Mouse (Mus musculus) thymus, adult 2 months (tissue): Measurements from ENCODE around the gene Zscan2. TPM values are rescaled to one million over a fixed set of nuclear protein-coding genes. Genes with fewer than 3 reads are reported as not detected.
A peak's percentile ranks its signal among the peaks of the same experiment; 100 is the strongest.
"Not testable (repeated sequence)": the region's sequence is repeated elsewhere in the genome, so short reads cannot be mapped to it uniquely, and the experiment has no call there.

Experiments
- DNase-seq: peaks from one replicate; pipeline ENCODE4 v3.0.0; 2021
- H3K27ac ChIP-seq: fragments of 200-500 bp; 2 replicates; pipeline ENCODE4 v1.5.1; 2012; ENCODE audit warnings: low read length, control low read depth; ENCODE audit not compliant: control insufficient read depth, insufficient read depth
- H3K27me3 ChIP-seq: fragments of 200-500 bp; 2 replicates; pipeline ENCODE4 v1.6.1; 2012; ENCODE audit warnings: mild to moderate bottlenecking, low read length, moderate library complexity, mixed read lengths; ENCODE audit not compliant: control insufficient read depth, insufficient read depth
- H3K36me3 ChIP-seq: fragments of 200-500 bp; 2 replicates; pipeline ENCODE4 v1.6.1; 2012; ENCODE audit warnings: mild to moderate bottlenecking, low read length, moderate library complexity; ENCODE audit not compliant: control insufficient read depth, insufficient read depth
- H3K4me1 ChIP-seq: fragments of 200-500 bp; replicated peaks from 2 replicates; pipeline ENCODE4 v1.6.1; 2012; ENCODE audit warnings: low read length; ENCODE audit not compliant: control insufficient read depth, insufficient read depth
- H3K4me3 ChIP-seq: fragments of 200-500 bp; 2 replicates; pipeline ENCODE4 v1.5.1; 2012; ENCODE audit warnings: mild to moderate bottlenecking, low read length, control low read depth, moderate library complexity; ENCODE audit not compliant: control insufficient read depth, insufficient read depth
- CTCF ChIP-seq: fragments of 200-500 bp; IDR thresholded peaks from 2 replicates; pipeline ENCODE4 v1.5.1; 2012; ENCODE audit warnings: mild to moderate bottlenecking, control low read depth, low read length, moderate library complexity, borderline replicate concordance; ENCODE audit not compliant: control insufficient read depth, poor library complexity, insufficient read depth; ENCODE audit errors: extremely low read depth
- POLR2A ChIP-seq: fragments of 200-500 bp; IDR thresholded peaks from 2 replicates; pipeline ENCODE4 v1.6.1; 2012; ENCODE audit warnings: mild to moderate bottlenecking, low read length, control low read depth, moderate library complexity; ENCODE audit not compliant: control insufficient read depth, poor library complexity, insufficient read depth; ENCODE audit errors: extremely low read depth
- WGBS: fragments of 180-500 bp; shearing (Covaris S2); methylation state at CpG from one replicate; pipeline ENCODE4 v1.1.7; 2018; 5-methylcytosine and 5-hydroxymethylcytosine counted together
- polyA plus RNA-seq: library from polyadenylated mRNA; depleted of rRNA; stranded (reverse); fragments of >200 nt; gene quantifications from 2 replicates; pipeline ENCODE4 v1.2.3, GENCODE M21; 2012

Gene Zscan2
- polyA plus RNA-seq, 1 experiment: 26.2 TPM

DNA sequence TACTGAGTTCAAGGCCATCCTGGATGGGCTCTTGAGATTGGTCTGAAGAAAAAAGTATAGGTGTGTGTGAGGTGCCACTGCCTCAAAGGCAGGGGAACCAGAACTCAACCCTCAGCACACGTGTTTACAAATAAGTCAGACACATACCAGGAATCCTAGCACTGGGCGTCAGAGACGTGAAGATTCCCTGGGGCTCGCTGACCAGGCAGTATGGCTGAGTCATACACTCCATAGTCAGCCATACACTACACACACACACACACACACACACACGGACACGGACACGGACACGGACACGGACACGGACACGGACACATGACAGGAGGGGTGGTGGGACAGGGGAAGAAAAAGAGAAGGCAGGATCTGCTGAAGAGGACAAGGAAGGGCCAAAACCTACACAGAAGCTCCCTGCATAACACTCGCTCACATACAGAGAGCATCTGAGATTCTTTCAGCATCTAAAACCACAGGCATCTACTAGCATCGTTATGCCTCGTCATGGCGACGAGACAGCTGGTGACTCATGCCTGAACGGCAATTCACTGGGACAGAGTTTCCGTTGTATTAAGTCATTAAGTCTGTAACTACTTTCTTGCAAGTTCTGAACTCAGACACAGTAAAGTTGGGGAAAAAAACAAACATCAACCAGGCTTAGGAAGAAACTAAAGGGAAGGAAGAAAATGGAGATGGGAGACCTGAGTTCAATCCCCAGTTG is 32.4 kb upstream of the Zscan2 start:
- 55% methylated on average over 18 of the region's 18 CpGs for WGBS
- no peaks in the 10 kb centered on the region for H3K36me3 ChIP-seq
- DNase-seq: peak; percentile 58
- no peak overlapping the region for H3K27ac ChIP-seq
- no peak overlapping the region for H3K4me3 ChIP-seq
- peaks cover 28% of the 10 kb centered on the region for H3K4me1 ChIP-seq
- TF ChIP-seq POLR2A (no peak), CTCF (no peak)
- no peaks in the 10 kb centered on the region for H3K27me3 ChIP-seq

DNA sequence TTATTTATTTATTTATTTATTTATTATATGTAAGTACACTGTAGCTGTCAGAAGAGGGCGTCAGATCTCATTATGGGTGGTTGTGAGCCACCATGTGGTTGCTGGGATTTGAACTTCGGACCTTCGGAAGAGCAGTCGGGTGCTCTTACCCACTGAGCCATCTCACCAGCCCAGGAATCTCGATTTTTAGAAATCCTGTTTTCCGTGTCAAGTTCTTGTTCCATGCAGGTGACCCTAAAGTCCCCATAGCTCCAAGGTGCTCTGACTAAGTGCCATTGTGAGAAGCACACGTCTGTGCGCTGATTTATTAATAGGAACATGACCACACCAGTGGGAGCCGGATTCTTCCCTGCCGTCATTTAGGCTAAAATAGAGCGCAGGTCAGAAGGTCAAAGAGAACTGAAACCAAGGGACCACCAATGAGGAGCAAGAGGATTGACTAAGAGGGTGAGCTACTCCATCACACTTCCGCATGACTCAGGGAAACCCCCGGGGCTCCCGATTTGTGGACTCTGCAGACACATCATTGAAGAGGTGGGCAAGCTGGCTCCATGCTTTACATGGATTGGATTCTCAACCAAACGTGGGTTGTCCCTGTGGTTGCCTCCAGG is 30.4 kb upstream of the Zscan2 start:
- TF ChIP-seq CTCF: no peak
- TF ChIP-seq POLR2A: no peak
- H3K4me1 ChIP-seq: peaks cover 37% of the 10 kb centered on the region
- 86% methylated on average over 15 of the region's 15 CpGs for WGBS
- H3K4me3 ChIP-seq: no peak overlapping the region
- no peaks in the 10 kb centered on the region for H3K36me3 ChIP-seq
- H3K27ac ChIP-seq: no peak overlapping the region
- H3K27me3 ChIP-seq: no peaks in the 10 kb centered on the region
- DNase-seq: no peak

GRCm38 (mm10) chr7:80832191-80832590 is 28.5 kb upstream of the Zscan2 start:
- Histone ChIP-seq H3K27me3 (no peaks in the 10 kb centered on the region), H3K27ac (peak overlapping the region; percentile 75), H3K4me3 (no peak overlapping the region), H3K4me1 (peaks cover 43% of the 10 kb centered on the region), H3K36me3 (no peaks in the 10 kb centered on the region)
- peak; percentile 63 for DNase-seq
- no peak for TF ChIP-seq POLR2A
- TF ChIP-seq CTCF: no peak
- WGBS: 3% methylated on average over 4 of the region's 4 CpGs

GRCm38 (mm10) chr7:80832996-80833650 is 27.6 kb upstream of the Zscan2 start:
- H3K36me3 ChIP-seq, H3K4me3 ChIP-seq, H3K27me3 ChIP-seq: not testable (repeated sequence)
- Histone ChIP-seq H3K4me1 (peaks cover 46% of the 10 kb centered on the region), H3K27ac (peak overlapping the region; percentile 28)
- TF ChIP-seq POLR2A: peak; percentile 43; the same call in 1 of the 2 replicates
- peak; percentile 91 for DNase-seq
- 16% methylated on average over 14 of the region's 14 CpGs for WGBS

DNA sequence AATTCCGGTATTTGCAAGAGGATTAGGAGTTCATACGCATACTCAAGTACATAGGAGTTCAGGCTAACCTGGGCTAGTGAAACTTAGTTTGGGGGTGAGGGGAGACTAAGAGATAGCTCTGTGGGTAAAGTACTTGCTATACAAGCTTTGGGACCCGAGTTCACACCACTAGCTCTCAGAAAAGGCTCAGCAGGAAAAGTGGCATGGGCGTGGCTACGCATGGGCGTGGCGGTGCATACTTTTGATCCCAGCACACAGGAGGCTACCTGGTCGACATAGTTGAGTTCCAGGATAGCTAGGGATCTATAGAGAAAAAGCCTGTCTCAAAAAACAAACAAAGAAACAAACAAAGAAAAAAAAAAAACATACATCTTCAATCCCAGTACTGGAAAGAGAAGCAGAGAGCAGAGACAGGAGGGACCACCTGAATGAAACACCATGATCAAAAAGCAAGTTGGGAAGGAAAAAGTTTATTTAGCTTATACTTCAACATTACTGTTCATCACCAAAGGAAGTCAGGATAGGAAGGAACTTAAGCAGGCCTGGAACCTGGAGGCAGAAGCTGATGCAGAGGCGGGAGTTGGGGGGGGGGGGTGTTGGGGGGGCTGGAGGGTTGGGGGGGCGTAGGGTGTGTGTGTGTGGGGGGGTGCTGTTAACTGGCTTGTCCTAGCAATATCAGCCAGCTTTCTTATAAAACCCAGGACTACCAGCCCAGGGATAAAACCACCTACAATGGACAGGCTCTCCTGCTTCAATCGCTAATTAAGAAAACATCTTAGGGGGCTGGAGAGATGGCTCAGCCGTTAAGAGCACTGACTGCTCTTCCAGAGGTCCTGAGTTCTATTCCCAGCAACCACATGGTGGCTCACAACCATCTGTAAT is 26.8 kb upstream of the Zscan2 start:
- H3K27me3 ChIP-seq: no peaks in the 10 kb centered on the region
- WGBS: 64% methylated on average over 12 of the region's 12 CpGs
- peaks cover 43% of the 10 kb centered on the region for H3K4me1 ChIP-seq
- no peak overlapping the region for H3K4me3 ChIP-seq
- peak overlapping the region; percentile 28 for H3K27ac ChIP-seq
- TF ChIP-seq CTCF: no peak
- no peak for TF ChIP-seq POLR2A
- DNase-seq: peak; percentile 42
- H3K36me3 ChIP-seq: no peaks in the 10 kb centered on the region

DNA sequence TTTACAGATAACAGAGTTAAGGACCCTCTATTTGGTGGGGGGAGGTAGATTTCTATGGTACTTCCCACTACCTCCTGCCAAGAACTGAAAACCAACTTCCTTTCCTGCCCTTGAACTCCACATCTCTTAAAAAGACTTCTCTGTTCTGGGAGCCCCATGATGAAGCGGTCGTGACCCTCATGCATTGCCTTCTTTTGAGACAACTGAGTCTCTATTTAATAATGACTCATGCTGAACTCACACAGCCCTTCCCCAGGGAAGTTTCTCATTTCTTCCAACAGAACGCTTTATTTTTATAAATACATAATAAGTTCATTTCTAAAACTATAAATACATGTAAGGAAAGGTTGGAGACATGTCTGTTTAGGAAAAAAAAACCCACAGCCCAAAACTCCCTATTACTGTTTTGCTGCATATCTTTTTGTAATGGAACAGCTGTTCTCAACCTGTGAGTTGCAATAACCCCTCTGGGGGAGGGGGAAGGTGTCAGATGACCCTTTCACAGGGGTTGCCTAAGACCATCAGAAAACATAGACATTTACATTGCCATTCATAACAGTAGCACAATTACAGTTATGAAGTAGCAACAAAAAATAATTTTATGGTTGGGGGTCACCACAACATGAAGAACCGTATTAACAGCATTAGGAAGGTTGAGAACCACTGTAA is 24.6 kb upstream of the Zscan2 start:
- Histone ChIP-seq H3K36me3 (no peaks in the 10 kb centered on the region), H3K4me3 (no peak overlapping the region), H3K27me3 (no peaks in the 10 kb centered on the region), H3K27ac (0 out of 2 replicates have a peak overlapping the region, but pooled peaks have one; percentile 40), H3K4me1 (peaks cover 36% of the 10 kb centered on the region)
- DNase-seq: no peak
- 44% methylated on average over 4 of the region's 4 CpGs for WGBS
- TF ChIP-seq CTCF (no peak), POLR2A (no peak)
